Mouse (Mus musculus) bone marrow macrophage, adult 2 months (primary cell): ENCODE data around the gene Pawr.

Experiments used
- CTCF ChIP-seq: IDR thresholded peaks from 2 replicates; pipeline ENCODE4 v1.5.1; 2012; ENCODE audit warnings: low read depth, mild to moderate bottlenecking, low read length, moderate library complexity
- POLR2A ChIP-seq: IDR thresholded peaks from 2 replicates; pipeline ENCODE4 v1.6.1; 2012; ENCODE audit warnings: mild to moderate bottlenecking, low read depth, low read length, borderline replicate concordance

- no peak for TF ChIP-seq CTCF
- no peak for TF ChIP-seq POLR2A
Observed at GRCm38 (mm10) chr10:108395647-108396046, 63.7 kb downstream of the Pawr start.
